Comparison of ENCODE assay signal across 9 mouse cellular contexts in the genomic region with DNA sequence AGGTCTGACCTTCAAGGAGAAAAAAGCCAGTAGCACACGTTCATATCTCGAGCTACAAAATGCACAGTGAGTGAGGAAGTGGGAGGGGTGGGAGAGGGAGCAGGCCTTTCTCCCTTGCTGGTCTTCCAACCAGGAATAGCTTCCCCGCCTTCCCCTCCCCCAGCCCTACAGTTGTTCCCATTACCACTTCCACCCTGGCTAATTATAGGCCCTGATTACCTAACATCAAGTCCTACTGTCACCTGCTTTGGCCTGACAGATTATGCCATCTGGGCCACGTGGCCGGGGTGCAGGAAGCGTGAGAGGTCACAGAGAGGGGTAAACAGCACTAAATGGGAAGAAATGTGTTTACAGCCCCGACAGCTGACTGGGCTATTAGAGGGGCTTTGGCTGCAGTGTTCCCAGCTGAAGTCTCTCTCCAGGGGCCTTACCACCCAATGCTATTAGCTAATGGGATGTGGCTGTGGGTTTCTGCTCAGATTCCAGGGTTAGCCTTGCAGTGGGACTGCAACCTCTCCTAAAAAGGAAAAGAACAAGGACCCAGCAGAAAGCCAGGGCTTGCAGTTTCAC.
DNase-seq lines count a peak whose midpoint lies in the region; ATAC-seq and TF ChIP-seq lines count a peak whose summit lies in the region.
"Had no signal": no experiment of that assay in that cellular context is flagged by ENCODE, and none has a peak within 500 bp of the region (broad histone marks: within the 10 kb centered on the region; RNA-seq: fewer than 3 reads in every experiment).

No protein-coding gene starts in this region.

- TF ChIP-seq POLR2A in limb, embryonic 14.5 days (IDR thresholded peaks at IDR 0.05; ENCODE audit: borderline replicate concordance, extremely low read depth, insufficient read depth, insufficient read length) = no peak

- H3K9ac ChIP-seq in forebrain, embryonic 13.5 days = no peak overlapping the region
- no peak overlapping the region for H3K9ac ChIP-seq in limb, embryonic 14.5 days (ENCODE audit: low read depth, low read length, severe bottlenecking)
- no peak overlapping the region for H3K9ac ChIP-seq in midbrain, embryonic 16.5 days (ENCODE audit: low read depth, low read length)
- H3K9ac ChIP-seq: embryonic facial prominence, embryonic 13.5 days had no signal

- H3K9me3 ChIP-seq in forebrain, embryonic 13.5 days (replicated peaks) = no peaks in the 10 kb centered on the region
- no peaks in the 10 kb centered on the region for H3K9me3 ChIP-seq in limb, embryonic 14.5 days (ENCODE audit: control insufficient read depth, low read length)
- no peaks in the 10 kb centered on the region for H3K9me3 ChIP-seq in midbrain, embryonic 16.5 days (replicated peaks; ENCODE audit: control insufficient read depth, low read length, poor library complexity, severe bottlenecking)
- H3K9me3 ChIP-seq: embryonic facial prominence, embryonic 13.5 days had no signal

- peak; percentile 84 for ATAC-seq in forebrain, embryonic 13.5 days
- peak; percentile 74; the same call in 1 of the 2 replicates for ATAC-seq in limb, embryonic 14.5 days (ENCODE audit: low FRiP score, low read depth)
- ATAC-seq in midbrain, embryonic 16.5 days = peak; percentile 54

- H3K4me2 ChIP-seq in forebrain, embryonic 13.5 days = no peak overlapping the region
- H3K4me2 ChIP-seq in limb, embryonic 14.5 days (replicated peaks; ENCODE audit: low read depth, low read length, severe bottlenecking) = no peak overlapping the region
- H3K4me2 ChIP-seq in midbrain, embryonic 16.5 days (ENCODE audit: low read length) = no peak overlapping the region
- H3K4me2 ChIP-seq: embryonic facial prominence, embryonic 13.5 days had no signal

- intact Hi-C loops in heart, postnatal 36 days (cut with DNase I) = loop anchor here (5.0 kb wide), 2 partner anchors 47 to 138 kb away; a partner anchor contains a TSS

- peak; percentile 17 for DNase-seq in cerebellum, adult 11 months
- no peak for DNase-seq in cerebellum, adult 8-10 months
- DNase-seq in heart, postnatal 36 days = peak; percentile 28 to 51
- DNase-seq in limb, embryonic 14.5 days (ENCODE audit: low spot score) = peak; percentile 29
- DNase-seq in thymus, postnatal 14 days = no peak
- DNase-seq in frontal cortex, postnatal 14 days (ENCODE audit: low spot score in 2 of 2) = no peak

- peaks cover 18% of the 10 kb centered on the region for H3K4me1 ChIP-seq in forebrain, embryonic 13.5 days
- peaks cover 10% of the 10 kb centered on the region for H3K4me1 ChIP-seq in limb, embryonic 14.5 days (ENCODE audit: control insufficient read depth, insufficient read depth, low read length)
- peaks cover 12% of the 10 kb centered on the region for H3K4me1 ChIP-seq in midbrain, embryonic 16.5 days (ENCODE audit: control insufficient read depth, insufficient read depth, low read length)

- no peak overlapping the region for H3K4me3 ChIP-seq in forebrain, embryonic 13.5 days
- H3K4me3 ChIP-seq in limb, embryonic 14.5 days (replicated peaks; ENCODE audit: low read length) = no peak overlapping the region
- H3K4me3 ChIP-seq in midbrain, embryonic 16.5 days (ENCODE audit: low read depth, low read length) = no peak overlapping the region
- H3K4me3 ChIP-seq: embryonic facial prominence, embryonic 13.5 days had no signal

- peaks cover 25% of the 10 kb centered on the region for H3K27me3 ChIP-seq in forebrain, embryonic 13.5 days
- H3K27me3 ChIP-seq in limb, embryonic 14.5 days (ENCODE audit: control insufficient read depth, insufficient read depth, low read length) = no peaks in the 10 kb centered on the region
- no peaks in the 10 kb centered on the region for H3K27me3 ChIP-seq in midbrain, embryonic 16.5 days (ENCODE audit: control insufficient read depth, insufficient read depth, low read depth, low read length)
- H3K27me3 ChIP-seq: embryonic facial prominence, embryonic 13.5 days had no signal

- H3K27ac ChIP-seq in forebrain, embryonic 13.5 days = no peak overlapping the region; the same call in 1 of the 2 replicates
- H3K27ac ChIP-seq in limb, embryonic 14.5 days (replicated peaks; ENCODE audit: low read depth, low read length) = no peak overlapping the region
- no peak overlapping the region for H3K27ac ChIP-seq in midbrain, embryonic 16.5 days (ENCODE audit: low read length)
- H3K27ac ChIP-seq: embryonic facial prominence, embryonic 13.5 days had no signal

- no peaks in the 10 kb centered on the region for H3K36me3 ChIP-seq in forebrain, embryonic 13.5 days (ENCODE audit: poor library complexity, severe bottlenecking)
- H3K36me3 ChIP-seq in limb, embryonic 14.5 days (ENCODE audit: control insufficient read depth, insufficient read depth, low read length) = no peaks in the 10 kb centered on the region
- no peaks in the 10 kb centered on the region for H3K36me3 ChIP-seq in midbrain, embryonic 16.5 days (ENCODE audit: control insufficient read depth, insufficient read depth, low read length)
- H3K36me3 ChIP-seq: embryonic facial prominence, embryonic 13.5 days had no signal

- WGBS in forebrain, embryonic 13.5 days = 7% methylated on average over 7 of the region's 7 CpGs
- 10% methylated on average over 7 of the region's 7 CpGs for WGBS in limb, embryonic 14.5 days
- WGBS in midbrain, embryonic 16.5 days = 26% methylated on average over 7 of the region's 7 CpGs

Comparison
In these comparisons a context has a peak if more than half of its experiments do, and no peak if none do; other contexts are left out.
1. DNase-seq: peak in cerebellum, adult 11 months (single experiment), heart, postnatal 36 days (2 of 2) and limb, embryonic 14.5 days (single experiment); none in cerebellum, adult 8-10 months (single experiment), thymus, postnatal 14 days (single experiment) and frontal cortex, postnatal 14 days (0 of 2).
2. Peak in every context shown above with its lines, with median percentiles within 50 percentile points of each other: ATAC-seq.